Mouse (Mus musculus): ENCODE data around the gene Tekt5. TPM values are rescaled to one million over a fixed set of nuclear protein-coding genes. Genes with fewer than 3 reads are reported as not detected.

Tekt5 gene
- total and polyA plus RNA-seq, 2 experiments, result 0.07 to 0.09 TPM

- WGBS, result 84% methylated on average over 6 of the region's 6 CpGs
- Histone ChIP-seq H3K79me2 (ENCODE audit: control insufficient read depth, insufficient read depth, low read length) (no peaks in the 10 kb centered on the region), H3K4me3 (ENCODE audit: insufficient read depth, low read depth, low read length) (no peak overlapping the region), H3K27me3 (ENCODE audit: control insufficient read depth, insufficient read depth, low read length) (no peaks in the 10 kb centered on the region), H3K27ac (replicated peaks; ENCODE audit: insufficient read depth, low read depth, low read length) (no peak overlapping the region), H3K36me3 (ENCODE audit: control insufficient read depth, insufficient read depth, low read length) (peaks cover 2% of the 10 kb centered on the region; the same call in 1 of the 2 replicates), H3K4me1 (ENCODE audit: control insufficient read depth, insufficient read depth, low read length) (no peaks in the 10 kb centered on the region; the same call in 1 of the 2 replicates), H3K9ac (ENCODE audit: low read depth, low read length) (no peak overlapping the region)
- TF ChIP-seq POLR2A (IDR thresholded peaks at IDR 0.05; ENCODE audit: extremely low read depth, insufficient read depth, low read length) (no peak), CTCF (IDR thresholded peaks at IDR 0.05; ENCODE audit: low read depth, low read length) (peak; percentile 78)
- peak; percentile 16 for DNase-seq (ENCODE audit: extremely low read depth, low read depth, low spot score)
Observed at GRCm38 (mm10) chr16:10415976-10416375, 20.7 kb upstream of the Tekt5 start.

DNA sequence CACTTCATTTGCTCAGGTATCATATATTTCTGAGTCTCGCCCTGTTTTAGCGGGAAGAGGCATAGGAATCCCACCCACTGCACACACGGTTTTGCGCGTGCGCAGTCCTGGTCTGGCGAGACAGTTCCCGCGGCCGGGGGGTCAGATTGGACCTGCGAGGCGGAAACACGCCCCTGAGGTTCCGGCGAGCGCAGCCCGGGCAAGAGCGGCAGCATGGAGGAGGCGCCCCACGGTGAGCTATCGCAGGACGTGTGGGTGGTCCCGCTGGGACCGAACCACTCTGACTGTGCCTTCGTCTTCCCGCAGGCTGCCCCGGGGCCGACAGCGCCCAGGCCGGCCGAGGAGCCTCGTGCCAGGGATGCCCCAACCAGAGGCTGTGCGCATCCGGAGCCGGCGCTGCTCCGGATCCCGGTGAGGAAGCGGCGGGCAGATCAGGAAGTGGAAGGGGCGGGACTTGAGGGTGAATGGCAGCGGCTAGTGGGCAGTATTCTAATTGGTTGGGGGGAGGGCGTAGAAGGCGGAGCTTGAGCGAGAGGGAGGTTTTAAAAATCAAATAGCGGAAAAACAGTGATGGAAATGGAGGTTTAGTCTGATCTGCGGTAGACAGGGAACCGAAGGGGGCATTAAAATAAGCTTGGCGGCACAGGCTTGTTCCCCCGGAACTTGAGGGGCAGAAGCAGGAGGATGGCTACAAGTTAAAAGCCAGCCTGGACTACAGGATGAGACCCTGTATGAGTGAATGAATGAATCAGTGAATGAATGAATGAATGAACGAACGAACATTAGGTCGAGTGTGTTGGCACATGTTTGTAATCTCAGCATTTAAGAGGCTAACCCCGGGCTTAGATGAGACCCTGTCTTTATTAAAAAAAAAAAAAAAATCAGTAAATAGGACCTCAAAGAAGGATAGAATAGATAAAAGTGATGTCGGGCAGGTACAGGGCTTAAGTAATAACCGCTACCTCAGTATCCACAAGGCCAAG lies 16.8 kb upstream of the Tekt5 start, which contains the start of gene Nubp1:
TSS of gene Nubp1 (plus strand) at position 185 of the 983 bp plus-strand sequence.
- Histone ChIP-seq H3K9ac (ENCODE audit: low read depth, low read length) (peak within 1 kb of the TSS; percentile 85), H3K79me2 (ENCODE audit: control insufficient read depth, insufficient read depth, low read length) (no peaks in the 10 kb centered on the region), H3K4me1 (ENCODE audit: control insufficient read depth, insufficient read depth, low read length) (no peaks in the 10 kb centered on the region; the same call in 1 of the 2 replicates), H3K4me3 (ENCODE audit: insufficient read depth, low read depth, low read length) (peak within 1 kb of the TSS; percentile 94), H3K27ac (replicated peaks; ENCODE audit: insufficient read depth, low read depth, low read length) (peak within 1 kb of the TSS; percentile 61; the same call in 1 of the 2 replicates), H3K36me3 (ENCODE audit: control insufficient read depth, insufficient read depth, low read length) (0 out of 2 replicates have a peak, but pooled peaks cover 2% of the 10 kb centered on the region), H3K27me3 (ENCODE audit: control insufficient read depth, insufficient read depth, low read length) (no peaks in the 10 kb centered on the region)
- no peak for TF ChIP-seq CTCF (IDR thresholded peaks at IDR 0.05; ENCODE audit: low read depth, low read length)
- TF ChIP-seq POLR2A (IDR thresholded peaks at IDR 0.05; ENCODE audit: extremely low read depth, insufficient read depth, low read length), result peak; percentile 39; the same call in 1 of the 2 replicates
- WGBS, result 3% methylated on average over 56 of the region's 56 CpGs
- peak; percentile 83 for DNase-seq (ENCODE audit: extremely low read depth, low read depth, low spot score)

GRCm38 (mm10) chr16:10399160-10399559 lies 3.9 kb upstream of the Tekt5 start:
- H3K4me3 ChIP-seq (ENCODE audit: insufficient read depth, low read depth, low read length), result no peak overlapping the region
- no peaks in the 10 kb centered on the region for H3K36me3 ChIP-seq (ENCODE audit: control insufficient read depth, insufficient read depth, low read length)
- H3K27me3 ChIP-seq (ENCODE audit: control insufficient read depth, insufficient read depth, low read length), result no peaks in the 10 kb centered on the region
- H3K79me2 ChIP-seq (ENCODE audit: control insufficient read depth, insufficient read depth, low read length), result no peaks in the 10 kb centered on the region
- H3K27ac ChIP-seq (replicated peaks; ENCODE audit: insufficient read depth, low read depth, low read length), result no peak overlapping the region
- H3K4me1 ChIP-seq (ENCODE audit: control insufficient read depth, insufficient read depth, low read length), result no peaks in the 10 kb centered on the region
- DNase-seq (ENCODE audit: extremely low read depth, low read depth, low spot score), result peak; percentile 41
- WGBS, result 29% methylated on average over 7 of the region's 7 CpGs
- H3K9ac ChIP-seq (ENCODE audit: low read depth, low read length), result no peak overlapping the region
- TF ChIP-seq CTCF (IDR thresholded peaks at IDR 0.05; ENCODE audit: low read depth, low read length) (peak; percentile 85), POLR2A (IDR thresholded peaks at IDR 0.05; ENCODE audit: extremely low read depth, insufficient read depth, low read length) (no peak)

- Histone ChIP-seq H3K36me3 (ENCODE audit: control insufficient read depth, insufficient read depth, low read length) (no peaks in the 10 kb centered on the region), H3K79me2 (ENCODE audit: control insufficient read depth, insufficient read depth, low read length) (no peaks in the 10 kb centered on the region), H3K27me3 (ENCODE audit: control insufficient read depth, insufficient read depth, low read length) (no peaks in the 10 kb centered on the region), H3K27ac (replicated peaks; ENCODE audit: insufficient read depth, low read depth, low read length) (no peak overlapping the region), H3K4me1 (ENCODE audit: control insufficient read depth, insufficient read depth, low read length) (no peaks in the 10 kb centered on the region), H3K9ac (ENCODE audit: low read depth, low read length) (no peak overlapping the region), H3K4me3 (ENCODE audit: insufficient read depth, low read depth, low read length) (no peak overlapping the region)
- 67% methylated on average over 5 of the region's 5 CpGs for WGBS
- TF ChIP-seq CTCF (IDR thresholded peaks at IDR 0.05; ENCODE audit: low read depth, low read length) (no peak), POLR2A (IDR thresholded peaks at IDR 0.05; ENCODE audit: extremely low read depth, insufficient read depth, low read length) (no peak)
- no peak for DNase-seq (ENCODE audit: extremely low read depth, low read depth, low spot score)
Observed at GRCm38 (mm10) chr16:10398755-10399154, 3.5 kb upstream of the Tekt5 start.

DNA sequence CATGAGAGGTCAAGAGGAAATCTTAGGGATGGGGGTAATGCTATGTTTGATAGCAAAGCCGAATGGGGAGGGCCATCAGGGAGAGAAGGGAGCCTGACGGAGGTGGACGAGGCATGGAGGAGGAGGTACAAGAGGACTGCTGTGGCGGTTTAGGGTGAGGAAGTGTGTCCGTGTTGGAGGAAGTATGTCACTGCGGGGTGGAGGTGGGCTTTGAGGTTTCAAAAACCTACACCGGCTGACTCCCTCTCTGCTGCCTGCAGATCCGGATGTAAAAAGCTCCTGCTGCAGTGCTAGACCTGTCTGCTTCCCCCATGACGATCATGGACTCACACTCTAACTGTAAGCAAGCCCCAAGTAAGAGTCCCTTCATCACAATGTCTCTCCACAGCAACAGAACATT lies 2.7 kb downstream of the Tekt5 start:
- H3K4me1 ChIP-seq (ENCODE audit: control insufficient read depth, insufficient read depth, low read length), result no peaks in the 10 kb centered on the region
- H3K27ac ChIP-seq (replicated peaks; ENCODE audit: insufficient read depth, low read depth, low read length), result no peak overlapping the region
- TF ChIP-seq POLR2A (IDR thresholded peaks at IDR 0.05; ENCODE audit: extremely low read depth, insufficient read depth, low read length) (no peak), CTCF (IDR thresholded peaks at IDR 0.05; ENCODE audit: low read depth, low read length) (no peak)
- 82% methylated on average over 9 of the region's 9 CpGs for WGBS
- no peak for DNase-seq (ENCODE audit: extremely low read depth, low read depth, low spot score)
- no peaks in the 10 kb centered on the region for H3K79me2 ChIP-seq (ENCODE audit: control insufficient read depth, insufficient read depth, low read length)
- H3K27me3 ChIP-seq (ENCODE audit: control insufficient read depth, insufficient read depth, low read length), result no peaks in the 10 kb centered on the region
- no peak overlapping the region for H3K9ac ChIP-seq (ENCODE audit: low read depth, low read length)
- H3K36me3 ChIP-seq (ENCODE audit: control insufficient read depth, insufficient read depth, low read length), result no peaks in the 10 kb centered on the region
- H3K4me3 ChIP-seq (ENCODE audit: insufficient read depth, low read depth, low read length), result no peak overlapping the region
